Mouse (Mus musculus) heart, embryonic 16.5 days (tissue): ENCODE measurements around the gene Ildr1. TPM values are rescaled to one million over a fixed set of nuclear protein-coding genes. Genes with fewer than 3 reads are reported as not detected.

ENCODE experiments used
- ATAC-seq: fragments of 200-750 bp; cut with Nextera tagmentation; replicated peaks from 2 replicates; pipeline ENCODE4 v1.8.0; 2017; ENCODE audit warnings: moderate number of reproducible peaks; ENCODE audit not compliant: insufficient read depth, low FRiP score; ENCODE audit errors: extremely low read depth
- H3K27ac ChIP-seq: fragments of 300-500 bp; sonication (generic); 2 replicates; pipeline ENCODE4 v1.5.1; 2014; ENCODE audit warnings: mild to moderate bottlenecking, low read length, control low read depth, moderate library complexity
- H3K27me3 ChIP-seq: fragments of 300-500 bp; sonication (generic); 2 replicates; pipeline ENCODE4 v1.6.1; 2014; ENCODE audit warnings: low read length, mixed read lengths; ENCODE audit not compliant: control insufficient read depth, insufficient read depth
- H3K36me3 ChIP-seq: fragments of 300-500 bp; sonication (generic); 2 replicates; pipeline ENCODE4 v1.6.1; 2014; ENCODE audit not compliant: control insufficient read depth, insufficient read depth
- H3K4me1 ChIP-seq: fragments of 300-500 bp; sonication (generic); 2 replicates; pipeline ENCODE4 v1.6.1; 2014; ENCODE audit warnings: low read length, mixed read lengths; ENCODE audit not compliant: control insufficient read depth, insufficient read depth
- H3K4me2 ChIP-seq: fragments of 300-500 bp; sonication (generic); 2 replicates; pipeline ENCODE4 v1.6.1; 2014; ENCODE audit warnings: low read depth, mild to moderate bottlenecking, control low read depth, low read length
- H3K4me3 ChIP-seq: fragments of 300-500 bp; sonication (generic); 2 replicates; pipeline ENCODE4 v1.5.1; 2014; ENCODE audit warnings: mild to moderate bottlenecking, control low read depth, low read length
- H3K9ac ChIP-seq: fragments of 300-500 bp; sonication (generic); 2 replicates; pipeline ENCODE4 v1.6.1; 2014; ENCODE audit warnings: low read length, control low read depth
- H3K9me3 ChIP-seq: fragments of 300-500 bp; sonication (generic); replicated peaks from 2 replicates; pipeline ENCODE4 v1.6.1; 2016; ENCODE audit warnings: low read length; ENCODE audit not compliant: control insufficient read depth
- WGBS: fragments of 180-500 bp; shearing (Covaris S2); extraction: QIAGEN DNeasy Blood & Tissue Kit; methylation state at CpG from one replicate; pipeline ENCODE4 v1.1.7; 2014; 5-methylcytosine and 5-hydroxymethylcytosine counted together
- polyA plus RNA-seq: library from polyadenylated mRNA; unstranded; fragments of >200 nt; fragmentation: Nextera tagmentation; extraction: Ambion mirVana; gene quantifications from 2 replicates; pipeline ENCODE4 v1.2.1, GENCODE M21; 2015

Ildr1 gene
- polyA plus RNA-seq, 1 experiment from 2014 or later, result 0.50 TPM

- Histone ChIP-seq H3K9ac (no peak overlapping the region), H3K27ac (no peak overlapping the region), H3K36me3 (no peaks in the 10 kb centered on the region), H3K4me1 (no peaks in the 10 kb centered on the region), H3K4me2 (no peak overlapping the region), H3K27me3 (no peaks in the 10 kb centered on the region), H3K4me3 (no peak overlapping the region), H3K9me3 (no peaks in the 10 kb centered on the region)
- WGBS, result 67% methylated on average over 12 of the region's 12 CpGs
- no peak for ATAC-seq
Measured at GRCm38 (mm10) chr16:36711760-36712159, 18.0 kb downstream of the Ildr1 start.

GRCm38 (mm10) chr16:36717481-36717880 is 23.7 kb downstream of the Ildr1 start:
- H3K9me3 ChIP-seq, result no peaks in the 10 kb centered on the region
- H3K27ac ChIP-seq, result no peak overlapping the region
- ATAC-seq, result no peak
- no peak overlapping the region for H3K4me3 ChIP-seq
- H3K4me2 ChIP-seq, result no peak overlapping the region
- no peak overlapping the region for H3K9ac ChIP-seq
- peaks cover 5% of the 10 kb centered on the region; the same call in 1 of the 2 replicates for H3K27me3 ChIP-seq
- 78% methylated on average over 4 of the region's 4 CpGs for WGBS
- H3K4me1 ChIP-seq, result no peaks in the 10 kb centered on the region
- H3K36me3 ChIP-seq, result no peaks in the 10 kb centered on the region

DNA sequence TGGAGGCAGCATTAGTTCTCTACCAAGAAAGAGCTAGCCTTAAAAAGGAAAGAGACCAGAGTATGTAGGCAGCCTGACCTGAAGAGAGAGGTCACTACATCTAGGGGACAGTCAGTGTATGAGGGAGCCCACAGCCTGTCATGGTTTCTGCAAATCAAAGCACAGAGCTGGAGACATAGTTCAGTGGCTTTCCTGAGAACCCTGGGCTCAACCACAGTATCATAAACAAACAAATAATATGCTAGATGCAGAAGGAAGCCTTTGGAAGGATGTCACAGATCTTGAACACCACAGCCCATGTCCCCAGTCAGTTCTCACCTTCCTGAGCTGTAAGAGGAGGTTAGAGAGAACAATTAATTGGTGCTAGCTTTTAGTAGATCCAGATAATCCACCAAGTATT is 24.9 kb downstream of the Ildr1 start:
- Histone ChIP-seq H3K36me3 (no peaks in the 10 kb centered on the region), H3K4me2 (no peak overlapping the region), H3K27me3 (peaks cover 5% of the 10 kb centered on the region; the same call in 1 of the 2 replicates), H3K9ac (no peak overlapping the region), H3K4me1 (no peaks in the 10 kb centered on the region), H3K9me3 (no peaks in the 10 kb centered on the region), H3K27ac (no peak overlapping the region), H3K4me3 (no peak overlapping the region)
- no peak for ATAC-seq

GRCm38 (mm10) chr16:36720194-36721055 is 26.6 kb downstream of the Ildr1 start:
- WGBS, result 63% methylated on average over 13 of the region's 13 CpGs
- no peak for ATAC-seq
- Histone ChIP-seq H3K27me3 (peaks cover 5% of the 10 kb centered on the region; the same call in 1 of the 2 replicates), H3K4me2 (no peak overlapping the region), H3K4me3 (no peak overlapping the region), H3K9me3 (no peaks in the 10 kb centered on the region), H3K36me3 (no peaks in the 10 kb centered on the region), H3K27ac (no peak overlapping the region), H3K4me1 (no peaks in the 10 kb centered on the region), H3K9ac (no peak overlapping the region)

- Histone ChIP-seq H3K4me3 (no peak overlapping the region), H3K9ac (no peak overlapping the region)
Measured at GRCm38 (mm10) chr16:36722739-36723138, 29.0 kb downstream of the Ildr1 start.

DNA sequence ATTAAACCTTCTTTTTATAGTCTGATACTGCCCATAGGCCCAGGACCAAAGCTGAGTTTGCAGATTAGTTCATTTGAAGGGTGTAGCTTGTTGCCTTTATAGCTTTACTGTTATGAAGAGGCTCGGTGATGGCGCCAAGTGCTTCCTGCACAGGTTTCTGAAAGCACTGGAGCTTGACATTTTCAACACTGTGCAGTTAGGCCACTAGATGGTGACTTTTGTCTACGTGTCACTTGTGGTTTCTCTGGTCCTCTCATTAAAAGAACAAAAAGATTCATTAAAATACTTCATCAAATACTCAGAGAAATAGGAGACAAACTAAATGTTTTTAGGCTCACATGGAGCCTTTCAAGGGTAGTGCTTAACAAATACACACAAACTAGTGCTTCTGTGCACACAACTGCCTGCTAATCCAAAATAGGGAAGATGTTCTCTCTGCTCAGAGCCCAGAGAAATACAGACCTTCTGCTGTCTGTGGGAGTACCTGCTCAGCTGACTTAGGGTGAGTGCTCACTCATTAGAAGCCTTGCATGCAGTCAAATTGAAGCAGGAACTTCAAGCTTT is 30.2 kb downstream of the Ildr1 start:
- 48% methylated on average over 3 of the region's 3 CpGs for WGBS
- Histone ChIP-seq H3K9me3 (no peaks in the 10 kb centered on the region), H3K4me1 (no peaks in the 10 kb centered on the region), H3K9ac (no peak overlapping the region), H3K27ac (no peak overlapping the region), H3K27me3 (peaks cover 5% of the 10 kb centered on the region; the same call in 1 of the 2 replicates), H3K4me2 (no peak overlapping the region), H3K36me3 (no peaks in the 10 kb centered on the region), H3K4me3 (no peak overlapping the region)
- no peak for ATAC-seq

More at GRCm38 (mm10) chr16:36722739-36723138, 29.0 kb downstream of the Ildr1 start:
- H3K9me3 ChIP-seq, result no peaks in the 10 kb centered on the region
- H3K27me3 ChIP-seq, result peaks cover 5% of the 10 kb centered on the region; the same call in 1 of the 2 replicates
- H3K4me2 ChIP-seq, result no peak overlapping the region
- H3K4me1 ChIP-seq, result no peaks in the 10 kb centered on the region
- 22% methylated on average over 4 of the region's 4 CpGs for WGBS
- no peak for ATAC-seq
- no peak overlapping the region for H3K27ac ChIP-seq
- H3K36me3 ChIP-seq, result no peaks in the 10 kb centered on the region

- no peak overlapping the region for H3K4me2 ChIP-seq
- H3K27ac ChIP-seq, result no peak overlapping the region
- ATAC-seq, result no peak
- no peaks in the 10 kb centered on the region for H3K9me3 ChIP-seq
- H3K4me3 ChIP-seq, result no peak overlapping the region
- no peaks in the 10 kb centered on the region for H3K36me3 ChIP-seq
- H3K27me3 ChIP-seq, result no peaks in the 10 kb centered on the region
- 83% methylated on average over 2 of the region's 2 CpGs for WGBS
- no peak overlapping the region for H3K9ac ChIP-seq
- no peaks in the 10 kb centered on the region for H3K4me1 ChIP-seq
Measured at GRCm38 (mm10) chr16:36728959-36729358, 35.2 kb downstream of the Ildr1 start.

- no peak for ATAC-seq
- Histone ChIP-seq H3K27ac (no peak overlapping the region), H3K27me3 (no peaks in the 10 kb centered on the region), H3K36me3 (no peaks in the 10 kb centered on the region), H3K9ac (no peak overlapping the region), H3K4me2 (no peak overlapping the region), H3K9me3 (no peaks in the 10 kb centered on the region), H3K4me1 (no peaks in the 10 kb centered on the region), H3K4me3 (no peak overlapping the region)
Measured at GRCm38 (mm10) chr16:36732572-36732971, 38.8 kb downstream of the Ildr1 start.

GRCm38 (mm10) chr16:36733827-36734226 is 40.0 kb downstream of the Ildr1 start:
- 51% methylated on average over 1 of the region's 1 CpGs for WGBS
- Histone ChIP-seq H3K4me3 (no peak overlapping the region), H3K4me2 (no peak overlapping the region), H3K4me1 (no peaks in the 10 kb centered on the region), H3K27me3 (no peaks in the 10 kb centered on the region), H3K27ac (no peak overlapping the region), H3K9me3 (no peaks in the 10 kb centered on the region), H3K36me3 (no peaks in the 10 kb centered on the region), H3K9ac (no peak overlapping the region)
- ATAC-seq, result no peak
